Mouse (Mus musculus) E14TG2a.4 (cell line): ENCODE measurements around the gene Nt5c.

Source experiments
- CTCF ChIP-seq: conservative IDR thresholded peaks from 2 replicates; pipeline ENCODE4 v1.5.1; 2014; ENCODE audit warnings: low read length
- NANOG ChIP-seq: IDR thresholded peaks from 2 replicates; pipeline ENCODE4 v1.6.1; 2014; ENCODE audit warnings: borderline replicate concordance, low read length, mixed read lengths
- POU5F1 ChIP-seq: IDR thresholded peaks from 2 replicates; pipeline ENCODE4 v1.6.1; 2014; ENCODE audit warnings: low read length, borderline replicate concordance

DNA sequence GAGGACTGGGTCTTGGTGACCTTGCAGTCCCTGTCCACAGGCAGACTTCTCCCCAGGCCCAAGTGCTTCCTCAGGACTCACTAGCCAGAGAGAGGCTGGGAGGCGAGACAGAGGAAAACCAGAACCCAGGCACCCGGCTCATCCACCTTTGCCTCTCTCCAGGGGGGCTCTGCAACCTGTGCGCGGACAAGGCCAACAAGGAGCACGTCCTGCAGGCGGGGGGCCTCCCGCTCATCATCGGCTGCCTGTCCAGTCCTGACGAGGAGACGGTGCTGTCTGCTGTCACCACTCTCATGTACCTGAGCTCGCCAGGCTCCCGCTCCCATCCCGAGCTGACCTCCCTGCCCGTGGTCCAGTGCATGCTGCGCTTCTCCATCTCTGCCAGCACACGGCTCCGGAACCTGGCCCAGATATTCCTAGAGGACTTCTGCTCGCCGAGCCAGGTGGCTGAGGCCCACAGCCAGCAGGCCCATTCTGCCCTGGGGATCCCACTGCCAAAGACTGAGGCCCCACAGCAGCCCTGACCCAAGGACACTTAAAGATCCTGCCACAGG is 3.0 kb downstream of the Nt5c start:
- TF ChIP-seq CTCF, result no peak
- TF ChIP-seq POU5F1, result no peak
- no peak for TF ChIP-seq NANOG
